Mouse (Mus musculus): ENCODE measurements around the gene Rtl5.
"Not testable (repeated sequence)": the region's sequence is repeated elsewhere in the genome, so short reads cannot be mapped to it uniquely, and the experiment has no call there.

Gene Rtl5

DNA sequence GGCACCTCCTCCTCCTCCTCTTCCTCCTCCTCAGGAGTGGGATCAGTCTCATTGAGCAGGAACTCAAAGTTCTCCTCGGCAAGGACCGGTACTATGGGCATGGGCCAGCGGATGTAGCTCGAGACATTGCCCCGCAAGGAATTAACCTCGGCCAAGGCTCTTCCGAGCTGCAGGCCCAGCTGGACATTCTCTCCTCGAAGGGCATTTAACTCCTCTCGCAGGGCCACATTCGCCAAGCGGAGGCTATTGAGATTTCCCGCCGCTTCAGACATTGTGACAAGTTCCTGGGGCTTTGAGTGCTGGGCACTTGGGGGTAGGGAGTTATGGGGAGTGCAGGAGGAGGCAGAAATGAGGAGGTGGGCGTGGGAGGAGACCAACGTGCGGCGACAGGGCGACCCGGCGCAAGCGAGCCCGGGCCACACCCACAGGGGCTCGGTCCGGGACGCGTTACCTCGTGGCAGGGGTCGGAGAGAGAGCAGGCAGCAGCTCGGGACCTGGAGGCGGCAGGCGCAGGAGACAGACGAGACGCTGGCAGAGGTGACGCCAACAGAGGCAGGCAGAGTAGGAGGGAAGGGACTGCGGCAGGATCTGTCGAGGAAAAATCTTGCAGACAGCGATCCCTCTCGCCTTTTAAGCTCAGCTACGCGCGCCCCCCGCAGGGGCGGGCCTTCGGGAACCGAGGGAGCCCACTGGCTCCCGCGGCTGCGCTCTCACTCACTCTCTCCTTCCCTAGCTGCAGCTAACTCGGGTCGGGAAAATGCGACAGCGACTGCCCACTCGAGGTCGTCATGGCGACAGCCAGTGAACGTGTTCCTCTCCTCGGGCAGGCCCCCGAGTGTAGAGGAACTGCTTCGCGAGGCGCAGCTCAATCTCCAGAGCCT is at the start of gene Rtl5:
Rtl5 (minus strand) TSS at position 714 of the 881 bp plus-strand sequence.
- peak; percentile 76 to 80 for DNase-seq

DNA sequence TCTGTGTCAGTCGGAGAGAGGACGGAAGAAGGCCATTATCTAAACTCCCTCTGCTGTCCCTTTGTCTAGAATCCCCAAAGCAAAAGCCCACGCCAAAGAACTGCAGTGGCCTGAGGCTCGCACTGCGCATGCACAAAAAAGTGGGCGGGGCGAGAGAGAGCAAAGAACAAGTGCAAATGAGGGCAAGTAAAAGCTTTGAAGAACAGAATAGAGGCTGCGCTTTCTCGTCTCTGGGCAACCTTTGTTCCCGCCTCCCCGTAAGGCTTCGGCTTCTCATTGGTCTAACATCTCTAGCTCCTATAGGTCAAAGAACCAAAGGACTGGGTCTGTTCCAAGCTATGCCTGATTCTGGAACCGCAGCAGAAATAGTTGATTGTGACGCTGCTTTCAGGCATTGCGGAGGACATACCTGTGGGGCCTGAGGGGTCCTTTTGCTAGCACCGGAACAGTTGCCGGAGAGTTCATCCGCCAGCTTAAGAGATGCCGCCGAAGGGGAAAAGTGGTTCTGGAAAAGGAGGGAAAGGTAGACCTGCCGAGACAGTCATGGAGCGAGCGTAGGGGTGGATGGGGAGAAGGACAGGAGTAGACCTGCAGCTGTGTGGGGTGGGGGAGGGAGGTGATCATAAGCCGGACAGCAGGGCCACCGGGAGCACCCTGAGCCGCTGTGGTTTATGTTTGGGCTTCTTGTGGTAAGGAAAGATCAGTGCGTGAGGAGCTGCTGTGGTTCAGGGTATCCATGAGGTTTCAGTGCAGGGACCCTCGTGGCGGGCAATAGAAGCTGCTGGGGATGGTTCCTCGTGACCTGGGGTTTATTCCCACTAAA is 48.1 kb upstream of the Rtl5 start, which contains the start of gene Pin4:
Pin4 (plus strand) TSS at position 406 of the 823 bp plus-strand sequence.
- DNase-seq = peak; percentile 95 to 96

DNA sequence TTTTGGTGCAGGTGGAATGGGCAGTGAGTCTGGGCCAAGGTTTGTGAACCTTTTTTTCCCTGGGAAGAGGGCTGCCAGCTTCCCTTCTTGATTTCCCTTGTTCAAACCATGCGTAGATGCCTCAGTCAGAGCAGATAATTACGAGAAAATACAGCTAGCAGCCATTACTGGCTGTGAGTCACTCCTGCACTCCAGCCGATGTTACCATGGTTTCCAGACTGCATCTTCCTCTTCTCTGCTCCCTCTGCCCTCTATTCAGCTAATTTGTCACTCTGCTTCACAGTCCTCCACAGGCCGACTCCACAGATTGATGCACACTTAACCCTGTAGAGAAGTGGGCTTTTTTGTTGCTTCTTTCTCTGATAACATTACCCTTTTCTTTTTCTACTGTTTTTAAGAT is 44.6 kb upstream of the Rtl5 start:
- DNase-seq = no peak

DNA sequence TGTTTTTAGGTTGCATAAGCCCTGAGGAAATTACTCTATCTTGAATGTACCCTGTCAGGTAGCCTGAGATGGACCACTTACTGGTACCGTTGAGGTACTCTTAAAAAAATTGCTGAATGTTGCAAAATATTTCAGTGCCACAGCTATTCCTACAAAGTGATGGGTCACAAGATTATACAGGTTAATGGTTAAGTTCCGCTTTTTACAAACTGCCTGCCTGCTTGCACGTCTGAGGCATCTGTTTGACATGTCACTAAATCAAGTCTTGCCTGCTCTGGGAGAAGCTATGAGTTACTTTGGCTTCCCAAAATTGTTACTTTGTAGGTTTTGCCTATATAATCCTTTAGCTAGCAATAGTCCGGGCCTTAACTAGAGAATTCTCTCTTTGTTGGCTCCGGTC is 38.2 kb upstream of the Rtl5 start:
- DNase-seq = not testable (repeated sequence)

DNA sequence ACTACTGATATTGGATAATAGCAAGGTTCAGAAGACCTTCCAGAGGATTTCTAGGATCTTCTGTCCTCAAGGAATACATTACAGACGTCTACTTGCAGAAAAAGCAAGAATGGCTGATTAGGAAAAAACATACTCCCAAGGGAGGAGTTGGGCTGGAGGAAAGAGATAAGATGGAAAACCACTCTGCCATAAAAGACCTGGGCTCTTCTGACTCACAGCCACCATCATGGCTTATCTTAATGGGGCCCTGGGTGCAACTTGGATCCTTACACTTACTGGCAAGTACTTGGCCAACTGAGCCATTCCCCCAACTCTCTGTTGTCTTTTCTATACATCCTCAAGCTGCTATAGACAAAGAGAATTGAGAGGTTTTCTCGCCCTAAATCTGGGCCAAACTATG is 32.7 kb upstream of the Rtl5 start:
- DNase-seq = not testable (repeated sequence)

DNA sequence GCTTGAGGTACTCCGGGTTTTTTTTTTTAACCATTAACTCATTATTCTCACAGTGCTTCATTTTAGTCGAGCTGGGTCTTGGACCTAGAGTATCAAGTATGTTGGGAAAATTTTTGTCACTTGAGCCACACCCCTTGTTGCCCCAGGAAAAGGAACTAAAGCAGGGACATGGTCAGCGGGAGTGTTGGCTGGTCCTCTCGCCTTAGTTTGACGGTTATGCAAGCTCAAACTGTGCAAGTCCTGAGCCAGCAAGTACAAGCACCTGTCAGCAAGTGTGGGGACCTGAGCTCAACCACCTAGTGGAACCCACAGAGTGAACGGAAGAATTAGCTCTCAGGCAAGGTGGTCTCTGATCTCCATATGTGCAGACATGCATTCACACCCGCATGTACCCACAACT is 30.8 kb upstream of the Rtl5 start:
- no peak for DNase-seq

DNA sequence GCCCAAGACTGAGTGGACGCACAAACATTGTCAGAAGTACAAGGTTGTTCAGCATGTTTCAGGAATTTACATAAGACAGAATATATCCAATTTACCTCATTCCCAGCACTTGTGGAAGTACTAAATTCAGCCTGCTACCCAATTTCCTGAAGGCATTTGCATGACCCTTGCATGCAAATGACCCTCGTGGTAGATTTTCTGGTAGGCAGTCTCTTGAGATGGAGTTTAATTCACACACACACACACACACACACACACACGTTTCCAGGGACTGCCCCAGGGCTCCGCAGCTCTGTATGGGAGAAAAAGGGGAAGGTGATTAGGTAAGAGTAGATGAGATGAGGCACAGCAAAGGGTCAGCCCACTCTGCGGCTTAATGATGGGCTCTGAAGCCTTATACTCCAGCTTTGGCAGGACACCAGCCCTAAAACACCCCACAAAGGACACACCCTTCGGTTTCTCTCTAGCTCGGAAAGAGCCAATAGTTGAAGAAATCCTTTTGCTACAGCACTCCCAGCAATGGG is 23.3 kb upstream of the Rtl5 start:
- DNase-seq = no peak

DNA sequence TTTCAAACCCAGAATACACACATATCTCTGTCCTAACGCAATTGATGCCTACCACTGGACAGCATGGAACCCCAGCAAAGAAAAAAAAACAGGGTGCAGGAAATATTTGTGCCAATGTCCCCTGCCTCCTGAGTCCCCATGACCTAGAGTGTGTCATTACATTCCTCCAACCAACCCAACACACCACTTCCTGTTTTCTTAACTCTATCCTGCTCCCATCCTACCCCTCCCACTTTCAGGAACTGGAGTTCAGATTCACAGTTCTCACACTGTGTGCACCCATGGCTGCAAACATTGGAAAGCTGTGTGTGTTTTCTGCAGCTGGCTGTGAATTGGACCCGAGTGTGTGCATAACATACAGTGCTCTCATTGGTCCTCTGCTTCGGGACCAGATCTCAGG is 19.5 kb upstream of the Rtl5 start:
- no peak for DNase-seq

DNA sequence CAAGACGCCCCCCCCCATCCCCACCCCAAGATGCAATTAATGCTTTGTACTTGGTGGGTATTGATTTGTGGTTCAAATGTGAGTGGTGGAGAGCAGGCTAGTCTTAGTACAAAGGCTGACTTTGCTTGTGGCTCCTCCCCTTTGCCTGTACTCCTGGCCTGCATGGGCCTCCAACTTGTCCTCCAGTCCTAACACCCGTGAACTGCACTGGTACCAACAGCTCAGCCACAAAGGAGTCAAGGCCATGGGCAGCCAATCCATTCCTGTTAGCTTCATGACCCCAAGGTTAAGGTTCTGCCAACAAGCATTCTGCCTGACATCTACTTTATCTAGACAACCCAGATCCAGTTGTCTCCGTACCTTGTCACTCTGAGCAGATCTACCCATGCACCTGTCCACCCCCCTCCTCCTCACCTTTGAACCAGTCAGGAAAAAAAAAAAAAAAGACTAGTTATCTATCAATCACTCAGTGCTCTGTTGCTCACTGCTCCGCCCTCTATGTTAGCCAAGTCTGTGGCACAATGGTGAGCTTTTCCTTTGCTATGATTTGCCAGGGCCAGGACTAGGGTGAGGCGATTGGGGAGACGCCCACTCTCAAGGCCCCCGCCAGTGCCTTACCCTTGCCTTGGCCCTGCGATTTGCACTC is 14.8 kb upstream of the Rtl5 start:
- peak; percentile 31 to 40 for DNase-seq

DNA sequence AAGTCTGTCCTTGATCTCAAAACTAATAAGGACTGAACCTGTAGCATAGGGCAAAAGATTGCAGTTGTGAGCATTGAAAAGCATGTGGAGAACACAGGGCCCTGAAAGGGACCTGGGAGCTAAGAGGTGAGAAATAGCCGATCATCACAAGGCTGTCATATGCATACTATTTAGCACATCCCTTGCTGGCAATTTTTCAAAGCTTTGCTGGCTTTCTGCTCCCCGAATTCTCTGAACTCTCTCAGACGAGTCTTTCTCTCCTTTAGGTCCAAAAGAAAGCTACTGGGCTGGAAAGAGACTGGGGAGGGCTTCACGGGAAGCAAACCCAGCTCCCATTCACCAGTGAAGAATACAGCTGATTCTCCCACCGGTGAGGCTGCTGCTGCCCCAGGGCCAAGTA is 11.2 kb upstream of the Rtl5 start:
- DNase-seq = no peak

DNA sequence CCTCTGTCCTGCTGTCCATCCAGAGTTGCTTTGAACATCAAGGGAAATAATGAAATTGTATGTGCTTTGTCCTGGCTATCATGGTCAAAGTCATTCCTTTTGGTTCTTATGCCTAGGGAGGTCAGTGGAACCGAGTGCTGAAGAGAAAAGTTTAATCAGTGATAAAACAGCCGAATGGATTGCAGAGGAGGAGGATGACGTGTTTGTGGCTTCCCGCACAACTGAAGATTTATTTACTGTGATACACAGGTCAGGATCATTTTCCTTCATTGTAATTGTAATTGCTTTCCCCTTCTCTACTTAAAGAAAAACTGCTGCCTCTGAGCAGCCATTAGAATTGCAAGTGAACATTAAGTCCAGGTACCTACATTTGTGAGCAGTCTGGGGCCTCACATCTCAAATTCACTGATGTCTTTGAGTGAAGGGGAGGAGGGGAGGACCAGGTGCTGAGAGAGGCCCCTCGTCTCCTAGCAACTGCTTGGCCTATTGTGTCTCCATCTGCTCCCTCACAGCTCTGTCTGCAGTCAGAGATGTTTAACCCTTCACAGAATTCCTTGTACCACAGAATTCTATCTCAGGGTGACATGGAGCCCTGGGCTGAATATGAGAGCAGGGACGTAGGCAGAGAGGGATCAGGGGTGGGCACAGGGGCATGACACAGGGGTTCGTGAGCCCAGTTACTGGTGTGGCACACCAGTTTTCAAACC is 10.6 kb upstream of the Rtl5 start:
- no peak for DNase-seq

DNA sequence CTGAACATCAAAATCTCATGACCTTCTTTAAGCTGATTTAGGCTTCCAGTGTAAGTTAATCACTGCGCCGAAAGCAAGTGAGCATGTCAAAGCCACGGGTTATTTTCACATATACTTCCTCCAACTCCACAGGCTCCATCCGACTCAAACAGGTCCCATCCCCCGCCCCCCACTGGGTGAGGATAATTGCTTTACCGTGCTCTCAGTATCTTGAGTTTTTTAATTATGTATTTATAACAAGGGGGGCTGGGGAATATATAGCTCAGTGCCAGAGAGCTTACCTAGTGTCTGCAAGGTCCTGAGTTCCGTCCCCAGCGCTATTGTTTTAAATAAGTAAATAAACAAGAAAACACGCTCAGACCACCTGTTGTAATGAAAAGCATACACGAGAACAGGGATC is 10.0 kb upstream of the Rtl5 start:
- DNase-seq = no peak

DNA sequence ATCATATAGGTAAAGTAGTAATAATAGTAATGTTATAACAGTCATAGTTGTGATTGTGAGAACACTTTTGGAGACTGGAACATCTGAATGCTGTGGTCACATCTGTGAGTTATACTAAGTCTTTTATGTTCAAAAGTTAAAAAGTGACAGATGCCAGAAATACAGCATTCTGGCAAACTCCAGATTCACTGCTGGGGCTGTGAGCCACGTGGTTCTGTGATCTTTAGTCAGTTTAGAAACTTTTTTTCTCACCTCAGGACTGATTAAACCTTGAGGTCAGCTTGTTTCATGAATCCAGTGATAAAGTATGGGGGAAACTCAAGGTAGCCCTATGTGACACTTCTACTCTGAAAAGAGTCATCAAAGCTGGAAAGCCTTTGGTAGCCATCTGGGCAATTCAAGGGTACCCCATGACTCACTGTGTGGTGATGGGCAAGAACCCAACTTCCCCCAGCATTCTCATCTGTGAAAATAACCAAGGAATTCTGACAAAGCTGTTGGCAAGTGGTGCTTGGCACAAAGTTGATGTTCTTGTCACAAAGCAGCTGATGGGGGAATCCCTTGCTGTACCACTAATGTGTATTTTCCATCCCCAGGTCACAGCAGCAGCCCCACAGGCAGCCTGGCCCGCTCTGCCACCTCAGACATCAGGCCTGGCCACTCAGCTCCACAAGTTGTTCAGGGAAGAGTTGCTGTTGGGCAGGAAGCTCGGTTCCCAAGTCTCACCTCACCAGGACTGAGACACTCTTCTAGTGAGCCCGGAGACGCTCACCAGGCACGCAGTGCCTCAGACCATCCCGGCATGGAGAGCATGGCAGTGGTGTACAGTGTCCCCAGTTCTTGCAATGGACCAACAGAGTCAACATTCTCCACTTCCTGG is 6.0 kb upstream of the Rtl5 start:
- peak; percentile 15 to 22 for DNase-seq

DNA sequence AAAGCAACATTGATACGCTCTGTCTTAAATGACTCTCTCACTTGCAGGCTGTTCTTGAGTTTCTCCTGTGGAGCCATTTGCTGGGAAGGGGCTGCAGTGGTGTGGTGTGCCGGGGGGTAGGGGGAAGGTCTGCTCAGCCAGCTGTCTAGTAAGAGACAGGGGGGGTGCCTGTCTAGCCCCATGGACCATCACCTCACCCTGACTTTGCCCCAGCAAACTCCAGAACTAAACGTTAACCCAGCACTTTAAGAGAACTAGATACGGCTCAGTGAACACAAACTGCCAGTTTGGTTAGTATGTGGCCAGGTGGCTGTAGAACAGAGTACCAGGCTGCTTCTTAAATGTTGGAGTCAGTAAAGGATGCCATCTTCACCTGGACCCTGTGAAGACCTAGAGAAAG is 4.1 kb upstream of the Rtl5 start:
- peak; percentile 34 to 50 for DNase-seq

DNA sequence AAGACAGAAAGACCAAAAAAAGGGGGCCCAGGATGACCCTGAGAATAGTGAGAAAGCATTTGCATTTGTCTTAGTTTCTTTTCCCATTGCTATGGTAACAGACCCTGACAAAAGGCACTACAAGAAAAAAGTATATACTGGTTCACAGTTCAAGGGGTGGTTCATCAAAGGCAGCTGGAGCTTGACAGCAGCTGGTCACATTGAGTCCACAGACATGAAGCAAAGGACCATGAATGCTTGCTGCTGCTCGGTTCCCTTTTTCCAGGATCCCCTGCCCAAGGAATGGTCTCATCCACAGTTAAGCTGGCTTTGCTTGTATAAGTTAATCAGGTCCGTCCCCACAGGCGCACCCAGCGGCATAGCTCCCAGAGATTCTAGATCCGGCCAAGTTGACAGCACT is 3.3 kb upstream of the Rtl5 start:
- DNase-seq = peak in 1 of 2 experiments; percentile 11

DNA sequence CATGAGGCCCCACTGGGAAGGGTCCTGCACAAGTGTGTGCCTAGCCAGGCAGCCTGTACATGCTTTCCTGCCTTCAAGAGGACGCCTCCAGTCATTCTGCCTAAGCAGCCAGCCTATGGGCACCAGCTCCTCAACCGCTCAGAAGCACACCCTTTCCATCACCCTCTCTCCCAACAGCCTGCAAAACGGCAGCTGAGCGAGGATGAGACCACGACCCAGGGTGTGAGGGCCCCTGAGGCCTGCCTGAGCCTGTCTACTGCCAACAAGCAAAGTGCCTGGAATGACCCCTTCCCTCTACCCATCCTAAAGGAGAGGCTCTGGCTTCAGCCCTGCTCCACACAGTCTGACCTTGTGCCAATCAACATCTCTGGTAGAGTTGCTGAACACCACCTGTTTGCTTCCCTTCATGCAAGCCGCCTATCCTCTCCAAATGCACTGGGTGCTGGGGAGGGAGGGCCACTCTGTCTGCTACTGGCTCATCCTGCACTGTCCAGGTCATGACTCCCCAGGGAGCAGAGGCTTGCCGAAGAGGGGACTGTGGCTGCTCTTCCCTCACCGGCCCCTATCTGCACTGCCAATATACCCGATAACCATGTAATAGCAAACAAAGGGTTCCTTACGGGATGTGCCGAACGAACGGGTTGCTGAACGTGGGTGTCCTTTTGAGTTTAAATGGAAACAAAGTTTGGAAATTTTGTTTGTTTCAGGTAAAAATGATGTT is 2.7 kb upstream of the Rtl5 start:
- DNase-seq = no peak

DNA sequence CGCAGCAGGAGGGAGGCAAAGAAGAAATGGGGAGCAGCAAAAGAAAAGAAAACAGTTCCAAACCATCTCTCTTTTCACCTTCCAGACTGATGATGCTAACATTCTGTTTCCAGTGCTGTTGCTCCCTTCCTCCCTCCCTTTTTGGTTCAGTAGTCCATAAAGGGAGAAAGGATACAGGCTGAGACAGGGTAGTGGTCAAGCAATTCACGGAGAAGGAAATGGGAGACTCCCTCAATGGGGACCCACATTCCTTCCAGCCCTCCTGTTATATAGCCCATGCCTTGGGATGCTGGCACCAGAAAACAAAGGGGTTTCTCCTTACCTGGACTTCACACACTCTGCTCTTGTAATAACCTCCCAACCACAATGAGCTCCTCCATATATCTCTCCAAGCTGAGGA is 413 bp upstream of the Rtl5 start:
- no peak for DNase-seq

DNA sequence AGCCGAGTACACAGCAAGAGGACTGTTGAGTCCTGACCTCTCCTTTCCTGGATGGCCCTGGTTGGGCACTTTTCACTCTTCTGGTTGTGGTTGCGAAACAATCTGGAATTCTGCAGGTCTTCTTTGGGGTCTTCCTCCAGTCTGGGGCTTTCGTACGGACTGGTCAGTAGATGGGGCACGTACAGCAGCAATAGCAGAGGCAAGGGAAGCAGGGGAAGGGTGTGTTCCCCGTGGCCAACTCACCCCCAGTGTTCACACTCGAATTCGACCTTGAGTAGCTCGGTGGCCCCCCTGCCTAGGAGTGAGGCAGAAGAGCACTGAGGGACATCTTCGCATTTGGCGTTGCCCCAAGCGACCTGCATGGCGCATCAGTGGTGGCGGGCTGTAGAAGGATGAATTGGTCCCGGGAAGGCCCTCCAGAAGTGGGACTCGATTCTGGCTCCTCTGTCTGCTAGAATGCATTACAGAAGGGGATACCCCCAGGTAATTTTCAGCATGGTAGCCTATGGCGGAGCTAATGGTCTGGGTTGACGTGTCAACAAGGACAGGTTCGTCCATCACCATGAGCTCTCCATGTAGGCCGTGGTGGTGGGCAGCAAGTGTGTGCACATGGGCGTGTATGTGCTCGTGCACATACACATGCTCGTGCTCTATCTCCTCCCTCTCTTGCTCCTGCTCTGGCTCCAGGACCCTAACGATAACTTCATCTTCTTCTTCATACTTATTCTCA is 2.1 kb downstream of the Rtl5 start:
- DNase-seq = no peak

DNA sequence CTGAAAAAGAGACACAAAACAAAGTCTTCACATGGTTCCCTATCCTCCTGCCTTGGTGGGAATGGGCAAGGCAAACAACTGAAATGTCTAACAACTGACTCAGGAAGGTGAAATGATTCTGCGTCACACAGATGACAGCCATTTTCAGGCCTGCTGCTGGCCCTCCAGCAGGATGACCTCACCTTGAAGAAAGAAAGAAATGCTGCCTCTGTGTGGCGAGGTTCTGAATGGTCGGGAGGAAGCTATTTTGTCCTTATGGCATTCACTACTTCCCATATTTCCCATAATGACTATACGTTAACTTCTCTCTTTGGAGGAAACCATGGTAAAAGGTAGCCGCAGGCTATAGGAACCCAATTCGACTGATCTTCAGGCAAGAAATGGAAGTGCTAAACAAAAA is 4.0 kb downstream of the Rtl5 start:
- no peak for DNase-seq

DNA sequence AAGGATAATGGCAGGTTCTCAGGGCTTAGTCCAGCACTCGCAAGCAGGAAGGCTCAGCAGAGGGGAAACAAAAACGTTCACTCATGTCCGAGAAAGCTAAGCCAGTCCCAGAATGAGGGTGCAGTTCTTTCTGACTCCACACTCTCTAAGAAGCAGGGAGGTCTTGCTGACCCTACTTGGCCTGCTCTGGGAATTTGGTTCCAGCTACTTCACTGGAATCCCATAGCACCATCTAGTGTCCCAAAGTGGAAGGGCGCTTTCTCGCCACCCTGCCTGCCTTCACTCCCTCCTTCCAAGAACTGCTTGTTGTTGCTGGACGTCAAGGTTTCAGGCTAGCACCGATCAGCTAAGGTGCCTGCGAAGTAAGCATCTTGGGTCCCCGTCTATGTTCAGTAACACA is 5.0 kb downstream of the Rtl5 start:
- peak; percentile 68 to 84 for DNase-seq

Measured in kidney, postnatal 36 days (tissue).